Mouse (Mus musculus) liver, postnatal 0 days (tissue): ENCODE measurements around the gene Vdr.

ENCODE experiments used
- CTCF ChIP-seq: sonication (generic); IDR thresholded peaks from 2 replicates; pipeline ENCODE4 v1.5.1; 2016; ENCODE audit warnings: antibody characterized with exemption, low read depth
- EP300 ChIP-seq: IDR thresholded peaks from 2 replicates; pipeline ENCODE4 v1.6.1; 2016; ENCODE audit warnings: antibody characterized with exemption, low read depth, mild to moderate bottlenecking

DNA sequence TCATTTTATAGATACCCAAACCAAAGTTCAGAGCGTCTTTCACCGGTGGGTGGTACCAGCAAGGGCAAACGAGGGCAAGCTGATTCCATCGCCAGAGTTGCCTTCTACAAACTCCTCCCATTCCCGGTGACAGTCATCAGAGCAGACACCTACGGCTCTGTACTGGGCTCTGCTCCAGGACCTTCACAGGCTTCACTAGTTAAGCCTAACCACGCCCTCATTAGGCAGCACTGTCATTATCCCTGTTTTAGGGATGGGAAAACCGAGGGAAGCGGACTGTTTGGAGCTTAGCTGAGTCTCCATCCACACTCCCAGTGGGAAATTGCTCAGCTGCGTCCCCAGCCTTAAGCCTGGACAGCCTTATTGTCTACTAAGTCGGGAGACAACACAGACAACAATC, 20.4 kb downstream of the Vdr start:
- TF ChIP-seq CTCF (no peak), EP300 (no peak)
